Mouse (Mus musculus) ovary, adult 18-20 months (tissue): ENCODE data around the gene Cyp4a30b.
"Not testable (repeated sequence)": the region's sequence is repeated elsewhere in the genome, so short reads cannot be mapped to it uniquely, and the experiment has no call there.

ENCODE experiments used
- DNase-seq: peaks from one replicate; pipeline ENCODE4 v3.0.0; 2022; ENCODE audit warnings: low spot score, mixed read lengths

Cyp4a30b gene

GRCm38 (mm10) chr4:115452304-115452703 lies at the start of gene Cyp4a30b:
Gene Cyp4a30b (plus strand): TSS chr4:115452604.
- no peak for DNase-seq

- not testable (repeated sequence) for DNase-seq
Observed at GRCm38 (mm10) chr4:115411324-115411723, 41.1 kb upstream of the Cyp4a30b start, which contains the start of gene Cyp4a12b. Gene Cyp4a12b (plus strand): TSS chr4:115411624.

GRCm38 (mm10) chr4:115450577-115451137 lies 1.7 kb upstream of the Cyp4a30b start:
- no peak for DNase-seq

- DNase-seq, result not testable (repeated sequence)
Observed at GRCm38 (mm10) chr4:115473585-115473984, 21.2 kb downstream of the Cyp4a30b start.

GRCm38 (mm10) chr4:115476051-115476450 lies 23.6 kb downstream of the Cyp4a30b start:
- peak; percentile 26 for DNase-seq

- DNase-seq, result no peak
Observed at GRCm38 (mm10) chr4:115481006-115481652, 28.7 kb downstream of the Cyp4a30b start.

- no peak for DNase-seq
Observed at GRCm38 (mm10) chr4:115496001-115496400, 43.6 kb downstream of the Cyp4a30b start, which contains the start of gene Cyp4a14. Gene Cyp4a14 (minus strand): TSS chr4:115496142.

GRCm38 (mm10) chr4:115497466-115497865 lies 45.1 kb downstream of the Cyp4a30b start:
- no peak for DNase-seq

GRCm38 (mm10) chr4:115513964-115514363 lies 61.6 kb downstream of the Cyp4a30b start:
- DNase-seq, result peak; percentile 19

- DNase-seq, result not testable (repeated sequence)
Observed at GRCm38 (mm10) chr4:115518000-115518399, 65.6 kb downstream of the Cyp4a30b start, which contains the start of gene Cyp4a10. Gene Cyp4a10 (plus strand): TSS chr4:115518264.

GRCm38 (mm10) chr4:115519444-115519843 lies 67.0 kb downstream of the Cyp4a30b start:
- DNase-seq, result no peak
